Mouse (Mus musculus) limb, embryonic 11.5 days (tissue): ENCODE measurements at regions not wholly inside any gene's neighbourhood (a gene's known extent, or its start where the extent isn't known, plus 50 kb on each side); places are given as distances from the start of the nearest gene placed in this dataset.

Experiments used
- ATAC-seq: fragments of 200-750 bp; cut with Nextera tagmentation; 2 replicates; pipeline ENCODE4 v1.8.0; 2017; ENCODE audit warnings: low read depth; ENCODE audit not compliant: insufficient number of reproducible peaks, low FRiP score, low TSS enrichment
- DNase-seq: peaks from one replicate; pipeline ENCODE4 v3.0.0-alpha.2; 2015; ENCODE audit warnings: low spot score
- H3K27ac ChIP-seq: fragments of 300-500 bp; sonication (generic); replicated peaks from 2 replicates; pipeline ENCODE4 v1.5.1; 2014; ENCODE audit warnings: low read depth, mild to moderate bottlenecking, low read length
- H3K27me3 ChIP-seq: fragments of 300-500 bp; sonication (generic); 2 replicates; pipeline ENCODE4 v1.6.1; 2014; ENCODE audit warnings: mild to moderate bottlenecking, low read length, mixed read lengths; ENCODE audit not compliant: control insufficient read depth, insufficient read depth
- H3K36me3 ChIP-seq: fragments of 300-500 bp; sonication (generic); 2 replicates; pipeline ENCODE4 v1.6.1; 2014; ENCODE audit warnings: mild to moderate bottlenecking, low read length, moderate library complexity, mixed read lengths; ENCODE audit not compliant: control insufficient read depth, insufficient read depth
- H3K4me1 ChIP-seq: fragments of 300-500 bp; sonication (generic); 2 replicates; pipeline ENCODE4 v1.6.1; 2014; ENCODE audit warnings: low read length, mixed read lengths; ENCODE audit not compliant: control insufficient read depth, insufficient read depth
- H3K4me2 ChIP-seq: fragments of 300-500 bp; sonication (generic); 2 replicates; pipeline ENCODE4 v1.6.1; 2014; ENCODE audit warnings: low read depth, mild to moderate bottlenecking, moderate library complexity; ENCODE audit not compliant: severe bottlenecking
- H3K4me3 ChIP-seq: fragments of 300-500 bp; sonication (generic); 2 replicates; pipeline ENCODE4 v1.5.1; 2014; ENCODE audit warnings: low read depth, low read length
- H3K9ac ChIP-seq: fragments of 300-500 bp; sonication (generic); 2 replicates; pipeline ENCODE4 v1.6.1; 2014; ENCODE audit warnings: mild to moderate bottlenecking, low read length
- H3K9me3 ChIP-seq: fragments of 300-500 bp; sonication (generic); 2 replicates; pipeline ENCODE4 v1.6.1; 2016; ENCODE audit warnings: low read length; ENCODE audit not compliant: control insufficient read depth
- WGBS: fragments of 180-500 bp; shearing (Covaris S2); extraction: QIAGEN DNeasy Blood & Tissue Kit; methylation state at CpG from one replicate; pipeline ENCODE4 v1.1.7; 2014; 5-methylcytosine and 5-hydroxymethylcytosine counted together

DNA sequence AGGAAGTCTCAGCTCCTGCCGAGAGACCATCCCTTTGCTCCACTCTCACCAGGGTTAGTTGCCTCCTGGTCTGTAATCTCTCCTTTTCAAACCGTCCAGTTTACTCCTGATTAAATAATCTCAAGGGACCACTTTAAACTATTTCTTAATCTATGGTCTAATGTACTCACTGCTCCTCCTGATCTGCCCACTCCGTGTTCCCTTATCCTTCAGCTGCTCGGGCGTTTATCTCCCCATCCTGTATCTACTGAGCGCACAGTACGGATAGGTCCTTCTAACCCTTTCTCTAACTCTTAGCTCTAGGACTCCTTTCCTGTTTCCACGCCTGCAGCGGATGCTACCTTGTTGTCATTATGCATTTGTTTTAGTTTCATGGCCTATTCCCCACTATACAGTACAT, 67.1 kb upstream of the Picalm start:
- H3K4me1 ChIP-seq = no peaks in the 10 kb centered on the region
- WGBS = 89% methylated on average over 9 of the region's 9 CpGs
- H3K4me3 ChIP-seq = no peak overlapping the region
- H3K9me3 ChIP-seq = no peaks in the 10 kb centered on the region
- no peak overlapping the region for H3K4me2 ChIP-seq
- DNase-seq = no peak
- no peaks in the 10 kb centered on the region for H3K36me3 ChIP-seq
- H3K9ac ChIP-seq = no peak overlapping the region
- H3K27me3 ChIP-seq = no peaks in the 10 kb centered on the region
- ATAC-seq = no peak
- no peak overlapping the region for H3K27ac ChIP-seq

DNA sequence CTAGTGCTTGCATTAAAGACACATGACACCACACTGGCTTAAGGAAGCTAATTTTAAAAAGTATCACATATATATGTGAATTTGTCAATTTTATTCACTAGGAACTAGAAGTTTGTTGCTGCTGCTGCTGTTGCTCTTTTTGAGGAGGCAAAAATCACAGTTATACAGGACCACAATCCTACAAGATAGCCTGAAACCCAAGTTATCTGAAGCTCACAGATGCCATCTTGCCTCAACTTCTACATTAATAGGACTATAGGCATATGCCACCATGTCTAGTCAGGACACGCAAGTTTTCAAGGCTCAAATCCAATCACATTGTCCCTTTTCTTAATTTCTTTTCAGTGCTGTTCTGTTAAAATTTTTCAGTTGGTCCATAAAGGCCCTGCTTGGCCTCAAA, 65.8 kb upstream of the Picalm start:
- no peaks in the 10 kb centered on the region for H3K36me3 ChIP-seq
- no peaks in the 10 kb centered on the region for H3K9me3 ChIP-seq
- WGBS = 86% methylated on average over 1 of the region's 1 CpGs
- ATAC-seq = no peak
- no peak overlapping the region for H3K4me3 ChIP-seq
- no peaks in the 10 kb centered on the region for H3K27me3 ChIP-seq
- H3K4me1 ChIP-seq = no peaks in the 10 kb centered on the region
- no peak overlapping the region for H3K9ac ChIP-seq
- DNase-seq = no peak
- no peak overlapping the region for H3K4me2 ChIP-seq
- H3K27ac ChIP-seq = no peak overlapping the region

DNA sequence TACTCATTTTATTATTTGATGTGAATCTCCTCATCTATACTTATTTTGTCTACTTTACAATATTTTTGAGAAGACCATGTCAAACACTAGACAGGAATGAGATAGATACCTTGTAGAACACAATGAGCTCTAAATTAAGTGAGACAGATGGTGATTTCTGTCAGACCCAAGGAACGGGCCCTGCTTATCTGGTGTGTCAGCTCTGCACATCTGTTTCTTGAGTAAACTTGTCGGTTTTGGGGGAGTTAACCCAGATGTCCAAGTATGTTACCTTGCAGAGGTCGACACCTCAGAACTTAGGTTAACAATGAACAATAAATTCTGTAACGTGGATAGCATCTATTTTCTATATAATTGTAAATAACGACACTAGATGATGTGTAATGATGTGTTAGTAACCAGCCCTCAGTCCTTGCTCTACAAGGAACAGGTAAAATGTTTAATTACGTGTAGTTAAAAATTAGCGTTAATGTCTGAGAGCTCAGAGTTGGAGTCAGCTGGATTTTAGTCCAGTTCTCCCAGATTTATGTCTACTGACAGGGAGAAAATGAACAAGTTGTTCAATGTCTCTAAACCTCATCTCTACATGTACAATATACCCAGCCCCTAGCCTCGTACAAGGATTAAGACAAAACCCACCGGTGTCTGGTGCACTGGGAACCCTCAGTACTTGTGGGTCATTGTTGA, 64.6 kb upstream of the Picalm start:
- no peaks in the 10 kb centered on the region for H3K27me3 ChIP-seq
- H3K4me1 ChIP-seq = no peaks in the 10 kb centered on the region
- WGBS = 54% methylated on average over 9 of the region's 9 CpGs
- no peak overlapping the region for H3K4me2 ChIP-seq
- no peak overlapping the region for H3K4me3 ChIP-seq
- no peaks in the 10 kb centered on the region for H3K9me3 ChIP-seq
- H3K27ac ChIP-seq = no peak overlapping the region
- DNase-seq = no peak
- no peak for ATAC-seq
- no peak overlapping the region for H3K9ac ChIP-seq
- no peaks in the 10 kb centered on the region for H3K36me3 ChIP-seq

DNA sequence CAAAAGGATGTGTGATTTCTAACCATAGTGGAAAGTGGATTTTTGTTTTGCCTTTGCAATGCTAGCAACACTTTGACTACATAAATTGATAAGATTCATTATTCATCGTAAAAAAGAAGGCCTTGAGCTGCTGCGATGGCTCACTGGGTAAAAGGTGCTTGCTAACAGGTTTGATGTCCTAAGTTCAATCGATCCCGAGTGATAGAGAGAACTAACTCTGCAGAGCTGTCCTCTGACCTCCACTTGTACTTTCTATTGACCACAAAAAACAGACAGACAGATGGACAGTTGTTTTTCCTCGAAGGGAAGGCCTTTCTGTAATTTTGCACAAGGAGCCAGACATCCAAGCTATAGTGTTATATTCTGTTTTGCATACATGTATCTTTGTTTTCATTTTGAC, 63.7 kb upstream of the Picalm start:
- Histone ChIP-seq H3K27ac (no peak overlapping the region), H3K27me3 (no peaks in the 10 kb centered on the region), H3K36me3 (no peaks in the 10 kb centered on the region), H3K4me2 (no peak overlapping the region), H3K4me1 (no peaks in the 10 kb centered on the region), H3K4me3 (no peak overlapping the region), H3K9me3 (no peaks in the 10 kb centered on the region), H3K9ac (no peak overlapping the region)
- ATAC-seq (no peak), DNase-seq (no peak)
- 86% methylated on average over 5 of the region's 5 CpGs for WGBS

DNA sequence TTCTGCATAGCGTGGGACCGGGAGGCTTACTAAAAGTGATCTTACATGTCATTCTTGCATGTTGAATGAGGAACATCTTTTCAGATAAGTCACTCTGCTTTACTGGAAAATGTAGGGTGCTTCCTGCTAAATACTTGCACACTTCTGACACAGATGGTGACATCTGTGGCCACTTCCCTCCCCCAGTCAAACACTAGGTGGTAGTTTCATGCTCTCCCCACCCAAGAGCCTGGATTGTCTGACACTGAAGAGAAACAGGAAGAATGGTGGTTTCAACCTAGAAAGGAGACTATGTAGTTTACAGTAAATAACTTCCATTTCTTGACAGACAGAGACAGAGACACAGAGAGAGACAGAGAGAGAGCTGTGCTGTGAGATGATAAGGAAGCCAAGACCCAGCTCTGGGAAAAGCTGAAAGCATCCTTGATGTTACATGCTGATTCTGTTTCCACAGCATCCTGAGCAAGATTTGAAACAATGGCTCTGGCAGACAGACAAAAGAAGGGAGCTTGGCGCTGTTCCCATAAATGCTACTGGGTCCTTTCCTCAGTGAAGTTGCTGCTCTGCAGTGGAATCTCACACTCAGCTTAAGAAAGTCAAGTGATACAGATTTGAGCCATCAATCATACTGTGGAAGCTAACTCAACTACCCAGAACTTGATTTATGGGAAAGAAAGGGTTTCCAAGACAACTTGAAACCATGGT, 61.9 kb upstream of the Picalm start:
- Histone ChIP-seq H3K27ac (no peak overlapping the region), H3K27me3 (no peaks in the 10 kb centered on the region), H3K9me3 (no peaks in the 10 kb centered on the region), H3K4me2 (no peak overlapping the region), H3K36me3 (no peaks in the 10 kb centered on the region), H3K4me3 (no peak overlapping the region), H3K4me1 (no peaks in the 10 kb centered on the region), H3K9ac (no peak overlapping the region)
- WGBS = 89% methylated on average over 3 of the region's 3 CpGs
- ATAC-seq (no peak), DNase-seq (no peak)

DNA sequence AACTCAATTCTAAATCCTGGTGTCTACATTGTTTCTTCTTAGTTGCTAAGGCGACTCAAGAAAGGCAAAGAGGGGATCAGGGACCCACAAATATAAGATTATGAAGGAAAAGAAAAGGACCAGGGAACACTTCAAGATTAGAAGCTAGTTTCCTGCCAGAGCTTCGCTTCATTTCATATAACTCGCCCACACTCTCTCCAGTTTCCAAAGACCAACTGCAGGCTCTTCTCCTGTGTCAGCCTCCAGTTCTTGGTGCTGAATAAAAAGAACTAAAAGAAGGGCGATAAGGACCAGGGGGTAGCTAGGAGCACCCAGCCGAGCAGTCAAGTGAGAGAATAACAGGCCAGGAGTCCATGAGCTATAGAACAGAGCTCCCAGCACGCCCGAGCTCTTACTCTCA, 59.7 kb upstream of the Picalm start:
- Histone ChIP-seq H3K9me3 (no peaks in the 10 kb centered on the region), H3K27ac (no peak overlapping the region), H3K9ac (no peak overlapping the region), H3K4me1 (no peaks in the 10 kb centered on the region), H3K4me3 (no peak overlapping the region), H3K4me2 (no peak overlapping the region), H3K36me3 (no peaks in the 10 kb centered on the region), H3K27me3 (no peaks in the 10 kb centered on the region)
- ATAC-seq (no peak), DNase-seq (no peak)
- 87% methylated on average over 7 of the region's 7 CpGs for WGBS

DNA sequence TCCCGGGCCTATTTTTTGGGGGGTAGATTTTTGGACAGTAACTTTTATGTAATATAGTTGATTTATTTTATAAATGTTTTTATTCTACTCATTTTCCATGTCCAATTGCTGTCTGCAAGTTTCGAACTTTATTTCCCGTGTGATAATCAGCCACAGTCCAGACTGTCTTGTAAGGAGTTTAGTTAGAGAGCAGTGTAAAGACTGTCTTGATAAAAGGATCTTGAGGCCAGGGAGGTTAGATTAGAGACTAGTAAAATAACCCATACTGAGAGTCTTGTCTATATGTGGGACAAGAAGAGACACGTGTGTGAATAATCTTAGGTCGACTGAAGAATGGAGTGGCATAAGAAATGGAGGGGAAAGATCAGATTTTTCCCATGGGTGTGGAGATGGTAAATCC, 56.1 kb upstream of the Picalm start:
- H3K36me3 ChIP-seq = no peaks in the 10 kb centered on the region
- no peak for ATAC-seq
- H3K4me2 ChIP-seq = no peak overlapping the region
- H3K4me3 ChIP-seq = no peak overlapping the region
- DNase-seq = no peak
- H3K9ac ChIP-seq = no peak overlapping the region
- no peaks in the 10 kb centered on the region for H3K9me3 ChIP-seq
- no peaks in the 10 kb centered on the region for H3K27me3 ChIP-seq
- no peak overlapping the region for H3K27ac ChIP-seq
- H3K4me1 ChIP-seq = no peaks in the 10 kb centered on the region
- 85% methylated on average over 5 of the region's 5 CpGs for WGBS

DNA sequence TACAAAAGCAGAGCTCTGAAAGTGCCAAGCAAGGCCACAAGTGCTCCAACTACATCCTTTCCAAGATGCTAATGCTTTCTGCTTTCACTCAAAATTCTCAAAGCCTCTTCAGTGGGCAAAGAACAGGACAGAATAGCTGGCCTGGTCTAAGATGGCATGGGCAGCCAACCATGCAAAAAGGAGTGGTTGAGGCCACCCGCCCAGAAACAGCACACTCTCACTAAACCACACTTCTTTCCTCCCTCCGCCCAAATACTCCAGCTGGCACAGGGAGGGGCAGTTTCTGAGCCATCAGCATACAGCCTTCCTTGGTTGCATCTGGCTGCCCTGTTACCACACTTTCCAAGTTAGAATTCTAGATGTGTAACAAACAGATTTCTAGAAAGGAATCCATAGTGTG, 55.4 kb upstream of the Picalm start:
- no peak for ATAC-seq
- Histone ChIP-seq H3K27ac (no peak overlapping the region), H3K9me3 (no peaks in the 10 kb centered on the region), H3K9ac (no peak overlapping the region), H3K4me3 (no peak overlapping the region), H3K36me3 (no peaks in the 10 kb centered on the region), H3K4me2 (no peak overlapping the region), H3K27me3 (no peaks in the 10 kb centered on the region), H3K4me1 (no peaks in the 10 kb centered on the region)
- DNase-seq = no peak
- 90% methylated on average over 2 of the region's 2 CpGs for WGBS

DNA sequence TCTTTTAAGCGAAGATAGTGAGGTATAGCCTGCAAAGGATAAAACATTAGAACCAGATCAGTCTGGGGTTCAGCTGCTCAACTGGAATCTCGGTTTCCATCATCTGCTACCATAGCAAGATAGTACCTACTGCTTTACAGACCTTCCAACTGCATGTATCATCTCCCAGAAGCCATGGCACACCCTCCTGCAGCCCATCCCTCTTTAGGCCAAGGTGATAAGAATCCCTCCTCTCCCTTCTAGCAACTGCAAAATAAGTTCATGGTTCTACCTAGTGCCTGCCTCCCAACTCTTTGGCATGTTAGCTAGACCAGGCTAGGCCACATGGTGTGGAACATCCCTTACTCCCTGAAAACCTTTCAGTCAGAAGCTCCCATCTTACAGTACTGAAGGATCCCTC, 52.4 kb upstream of the Picalm start:
- Histone ChIP-seq H3K27ac (no peak overlapping the region), H3K9ac (no peak overlapping the region), H3K9me3 (no peaks in the 10 kb centered on the region), H3K27me3 (no peaks in the 10 kb centered on the region), H3K4me3 (no peak overlapping the region), H3K4me2 (no peak overlapping the region), H3K36me3 (no peaks in the 10 kb centered on the region), H3K4me1 (no peaks in the 10 kb centered on the region)
- DNase-seq (no peak), ATAC-seq (no peak)
- WGBS = 89% methylated on average over 2 of the region's 2 CpGs
